Mouse (Mus musculus) forebrain, embryonic 12.5 days (tissue): ENCODE measurements around the gene Exph5. TPM values are rescaled to one million over a fixed set of nuclear protein-coding genes. Genes with fewer than 3 reads are reported as not detected.
A peak's percentile ranks its signal among the peaks of the same experiment; 100 is the strongest.

ENCODE experiments used
- ATAC-seq: fragments of 200-750 bp; cut with Nextera tagmentation; 2 replicates; pipeline ENCODE4 v1.8.0; 2017; ENCODE audit warnings: moderate TSS enrichment; ENCODE audit not compliant: low FRiP score
- H3K27ac ChIP-seq: fragments of 300-500 bp; sonication (generic); 2 replicates; pipeline ENCODE4 v1.5.1; 2016; ENCODE audit warnings: mild to moderate bottlenecking
- H3K27me3 ChIP-seq: fragments of 300-500 bp; sonication (generic); 2 replicates; pipeline ENCODE4 v1.6.1; 2016; ENCODE audit warnings: mild to moderate bottlenecking
- H3K36me3 ChIP-seq: fragments of 300-500 bp; sonication (generic); replicated peaks from 2 replicates; pipeline ENCODE4 v1.6.1; 2016; ENCODE audit warnings: mild to moderate bottlenecking
- H3K4me1 ChIP-seq: fragments of 300-500 bp; sonication (generic); 2 replicates; pipeline ENCODE4 v1.6.1; 2016
- H3K4me2 ChIP-seq: fragments of 300-500 bp; sonication (generic); 2 replicates; pipeline ENCODE4 v1.6.1; 2016; ENCODE audit warnings: mild to moderate bottlenecking, moderate library complexity
- H3K4me3 ChIP-seq: fragments of 300-500 bp; sonication (generic); replicated peaks from 2 replicates; pipeline ENCODE4 v1.5.1; 2016; ENCODE audit warnings: mild to moderate bottlenecking
- H3K9ac ChIP-seq: fragments of 300-500 bp; sonication (generic); 2 replicates; pipeline ENCODE4 v1.6.1; 2016; ENCODE audit warnings: mild to moderate bottlenecking
- H3K9me3 ChIP-seq: fragments of 300-500 bp; sonication (generic); 2 replicates; pipeline ENCODE4 v1.6.1; 2016
- WGBS: fragments of 180-500 bp; shearing (Covaris S2); methylation state at CpG from one replicate; pipeline ENCODE4 v1.1.7; 2016; 5-methylcytosine and 5-hydroxymethylcytosine counted together
- polyA plus RNA-seq: library from polyadenylated mRNA; unstranded; fragments of >200 nt; fragmentation: Nextera tagmentation; extraction: Ambion mirVana; gene quantifications from 2 replicates; pipeline ENCODE4 v1.2.1, GENCODE M21; 2016

Gene Exph5
- polyA plus RNA-seq, 1 experiment from 2014 or later, result 0.36 TPM

- no peak for ATAC-seq
- H3K36me3 ChIP-seq, result no peaks in the 10 kb centered on the region
- H3K27ac ChIP-seq, result no peak overlapping the region
- H3K9me3 ChIP-seq, result no peaks in the 10 kb centered on the region
- H3K9ac ChIP-seq, result no peak overlapping the region
- WGBS, result 89% methylated on average over 4 of the region's 4 CpGs
- H3K4me3 ChIP-seq, result no peak overlapping the region
- H3K27me3 ChIP-seq, result peaks cover 8% of the 10 kb centered on the region; the same call in 1 of the 2 replicates
- no peaks in the 10 kb centered on the region for H3K4me1 ChIP-seq
- no peak overlapping the region for H3K4me2 ChIP-seq
Measured at GRCm38 (mm10) chr9:53272714-53273113, 28.8 kb upstream of the Exph5 start.

- no peaks in the 10 kb centered on the region for H3K36me3 ChIP-seq
- H3K4me1 ChIP-seq, result no peaks in the 10 kb centered on the region
- no peak overlapping the region for H3K4me2 ChIP-seq
- H3K9me3 ChIP-seq, result no peaks in the 10 kb centered on the region
- H3K27ac ChIP-seq, result no peak overlapping the region
- WGBS, result 87% methylated on average over 1 of the region's 1 CpGs
- H3K9ac ChIP-seq, result no peak overlapping the region
- no peak overlapping the region for H3K4me3 ChIP-seq
- ATAC-seq, result no peak
- H3K27me3 ChIP-seq, result peaks cover 13% of the 10 kb centered on the region; the same call in 1 of the 2 replicates
Measured at GRCm38 (mm10) chr9:53276381-53276780, 25.1 kb upstream of the Exph5 start.

GRCm38 (mm10) chr9:53278997-53279396, 22.5 kb upstream of the Exph5 start:
- Histone ChIP-seq H3K9me3 (no peaks in the 10 kb centered on the region), H3K4me1 (no peaks in the 10 kb centered on the region), H3K36me3 (no peaks in the 10 kb centered on the region), H3K9ac (no peak overlapping the region), H3K4me2 (no peak overlapping the region), H3K27me3 (peaks cover 13% of the 10 kb centered on the region; the same call in 1 of the 2 replicates), H3K4me3 (no peak overlapping the region), H3K27ac (no peak overlapping the region)
- WGBS, result 93% methylated on average over 2 of the region's 2 CpGs
- ATAC-seq, result no peak

DNA sequence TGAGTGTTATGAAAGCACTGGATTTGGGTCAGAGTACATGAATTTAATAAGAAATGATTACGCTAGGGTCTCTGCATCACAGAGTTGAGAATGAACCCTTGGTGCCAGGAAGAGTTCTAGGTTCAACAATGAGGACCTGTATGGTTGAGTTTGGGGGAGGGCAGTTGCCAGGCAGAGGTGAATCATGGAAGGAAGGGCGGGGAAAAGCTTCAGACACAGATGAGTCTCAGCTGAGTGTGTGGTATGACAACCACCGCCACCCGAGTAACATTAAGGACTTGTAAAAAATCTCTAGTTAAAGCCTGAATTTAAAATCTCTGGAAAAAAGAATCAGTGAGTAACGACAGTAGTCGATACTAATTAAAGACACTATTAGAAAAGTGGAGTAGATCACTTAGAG, 14.7 kb upstream of the Exph5 start:
- 87% methylated on average over 6 of the region's 6 CpGs for WGBS
- Histone ChIP-seq H3K27ac (no peak overlapping the region), H3K4me2 (no peak overlapping the region), H3K9ac (no peak overlapping the region), H3K36me3 (no peaks in the 10 kb centered on the region), H3K4me3 (no peak overlapping the region), H3K4me1 (no peaks in the 10 kb centered on the region), H3K27me3 (no peaks in the 10 kb centered on the region), H3K9me3 (no peaks in the 10 kb centered on the region)
- ATAC-seq, result no peak

- 91% methylated on average over 3 of the region's 3 CpGs for WGBS
- Histone ChIP-seq H3K9ac (no peak overlapping the region), H3K36me3 (no peaks in the 10 kb centered on the region), H3K27me3 (0 out of 2 replicates have a peak, but pooled peaks cover 5% of the 10 kb centered on the region), H3K4me1 (no peaks in the 10 kb centered on the region), H3K4me2 (no peak overlapping the region), H3K9me3 (no peaks in the 10 kb centered on the region), H3K4me3 (no peak overlapping the region), H3K27ac (no peak overlapping the region)
- ATAC-seq, result no peak
Measured at GRCm38 (mm10) chr9:53290006-53290405, 11.5 kb upstream of the Exph5 start.

GRCm38 (mm10) chr9:53292833-53293232, 8.6 kb upstream of the Exph5 start:
- ATAC-seq, result no peak
- Histone ChIP-seq H3K4me3 (no peak overlapping the region), H3K9me3 (no peaks in the 10 kb centered on the region), H3K27ac (no peak overlapping the region), H3K4me2 (no peak overlapping the region), H3K36me3 (no peaks in the 10 kb centered on the region), H3K9ac (no peak overlapping the region), H3K27me3 (0 out of 2 replicates have a peak, but pooled peaks cover 5% of the 10 kb centered on the region), H3K4me1 (no peaks in the 10 kb centered on the region)

DNA sequence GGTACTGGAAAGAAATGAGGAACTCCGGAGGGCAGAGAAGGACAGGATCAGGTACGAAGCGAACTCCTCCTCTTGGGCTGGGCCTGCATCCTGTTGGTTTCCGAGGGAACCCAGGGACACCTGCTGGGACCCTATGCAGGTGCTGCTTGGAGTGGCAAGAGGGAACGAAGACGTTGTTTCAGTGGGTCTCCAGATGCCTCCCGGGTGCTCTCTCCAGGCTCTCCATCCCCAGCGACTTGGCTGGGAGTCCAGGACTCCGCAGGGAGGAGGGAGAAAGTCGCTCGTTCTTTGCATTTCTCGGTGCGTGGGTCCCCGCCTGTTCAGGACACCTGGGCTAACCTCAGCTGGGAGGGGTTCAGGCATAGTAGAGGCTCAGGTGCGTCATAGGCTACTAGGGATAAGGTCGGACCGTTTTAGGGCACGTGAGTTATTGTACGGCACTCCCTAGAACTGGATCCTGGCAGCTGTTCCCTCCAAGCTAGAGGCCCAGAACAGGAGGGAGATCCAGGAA, 386 bp downstream of the Exph5 start:
- no peaks in the 10 kb centered on the region for H3K9me3 ChIP-seq
- no peak overlapping the region for H3K27ac ChIP-seq
- peaks cover 33% of the 10 kb centered on the region for H3K27me3 ChIP-seq
- H3K36me3 ChIP-seq, result no peaks in the 10 kb centered on the region
- peak overlapping the region; percentile 34 for H3K4me3 ChIP-seq
- H3K9ac ChIP-seq, result peak overlapping the region; percentile 27; the same call in 1 of the 2 replicates
- peak overlapping the region; percentile 67 for H3K4me2 ChIP-seq
- H3K4me1 ChIP-seq, result peaks cover 14% of the 10 kb centered on the region
- peak; percentile 41; the same call in 1 of the 2 replicates for ATAC-seq
- WGBS, result 4% methylated on average over 19 of the region's 19 CpGs

GRCm38 (mm10) chr9:53302415-53302814, 945 bp downstream of the Exph5 start:
- 63% methylated on average over 5 of the region's 5 CpGs for WGBS
- no peak for ATAC-seq
- no peaks in the 10 kb centered on the region for H3K9me3 ChIP-seq
- no peak overlapping the region for H3K27ac ChIP-seq
- H3K36me3 ChIP-seq, result no peaks in the 10 kb centered on the region
- H3K4me2 ChIP-seq, result no peak overlapping the region
- peaks cover 14% of the 10 kb centered on the region for H3K4me1 ChIP-seq
- H3K27me3 ChIP-seq, result peaks cover 33% of the 10 kb centered on the region
- no peak overlapping the region for H3K9ac ChIP-seq
- H3K4me3 ChIP-seq, result no peak overlapping the region

- Histone ChIP-seq H3K4me3 (no peak overlapping the region), H3K4me2 (no peak overlapping the region), H3K36me3 (no peaks in the 10 kb centered on the region), H3K27me3 (peaks cover 3% of the 10 kb centered on the region), H3K9me3 (no peaks in the 10 kb centered on the region), H3K27ac (no peak overlapping the region), H3K4me1 (no peaks in the 10 kb centered on the region), H3K9ac (no peak overlapping the region)
- no peak for ATAC-seq
- 80% methylated on average over 7 of the region's 7 CpGs for WGBS
Measured at GRCm38 (mm10) chr9:53307904-53308303, 6.4 kb downstream of the Exph5 start.

GRCm38 (mm10) chr9:53312981-53313380, 11.5 kb downstream of the Exph5 start:
- H3K27ac ChIP-seq, result no peak overlapping the region
- no peaks in the 10 kb centered on the region for H3K36me3 ChIP-seq
- no peak overlapping the region for H3K4me2 ChIP-seq
- 93% methylated on average over 1 of the region's 1 CpGs for WGBS
- no peaks in the 10 kb centered on the region for H3K27me3 ChIP-seq
- no peak for ATAC-seq
- H3K4me1 ChIP-seq, result no peaks in the 10 kb centered on the region; the same call in 1 of the 2 replicates
- H3K9ac ChIP-seq, result no peak overlapping the region
- no peak overlapping the region for H3K4me3 ChIP-seq
- no peaks in the 10 kb centered on the region for H3K9me3 ChIP-seq

GRCm38 (mm10) chr9:53320894-53321650, 19.6 kb downstream of the Exph5 start:
- no peak for ATAC-seq
- Histone ChIP-seq H3K36me3 (no peaks in the 10 kb centered on the region), H3K9me3 (no peaks in the 10 kb centered on the region), H3K27me3 (no peaks in the 10 kb centered on the region), H3K4me3 (no peak overlapping the region), H3K4me1 (no peaks in the 10 kb centered on the region), H3K9ac (no peak overlapping the region), H3K4me2 (no peak overlapping the region), H3K27ac (no peak overlapping the region)
- WGBS, result 67% methylated on average over 10 of the region's 10 CpGs

DNA sequence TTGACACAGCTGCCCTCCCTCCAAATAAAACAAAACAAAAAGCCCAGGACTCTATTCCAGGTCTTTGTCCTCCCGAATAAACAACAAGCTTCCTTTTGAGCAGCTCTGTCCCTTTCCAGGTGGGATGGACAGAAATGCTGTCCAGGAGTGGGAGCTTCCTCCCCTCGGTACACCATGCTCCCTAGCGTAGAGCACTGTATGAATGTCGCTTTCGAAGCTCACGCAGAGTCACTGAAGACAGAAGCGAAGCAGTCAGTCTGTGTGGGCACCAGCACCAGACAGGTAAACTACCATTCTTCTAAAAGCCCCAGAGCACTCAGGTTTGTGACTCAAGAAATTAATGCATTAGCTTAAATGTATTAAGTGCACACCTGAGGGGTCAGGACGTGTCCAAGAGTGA, 20.2 kb downstream of the Exph5 start:
- H3K4me3 ChIP-seq, result no peak overlapping the region
- no peak overlapping the region for H3K4me2 ChIP-seq
- no peak overlapping the region for H3K9ac ChIP-seq
- no peak overlapping the region for H3K27ac ChIP-seq
- H3K9me3 ChIP-seq, result no peaks in the 10 kb centered on the region
- WGBS, result 88% methylated on average over 8 of the region's 8 CpGs
- no peak for ATAC-seq
- no peaks in the 10 kb centered on the region for H3K4me1 ChIP-seq
- no peaks in the 10 kb centered on the region for H3K27me3 ChIP-seq
- H3K36me3 ChIP-seq, result no peaks in the 10 kb centered on the region
